Mouse (Mus musculus) liver, adult 10 weeks (tissue): ENCODE results near the gene Fam209. TPM values are rescaled to one million over a fixed set of nuclear protein-coding genes. Genes with fewer than 3 reads are reported as not detected.

Experiments used
- polyA plus RNA-seq: library from polyadenylated mRNA; stranded (reverse); fragments of 350-450 nt; fragmentation: Illumina TruSeq; extraction: RNeasy Lipid Tissue Mini Kit (QIAGEN cat#74804); gene quantifications from one replicate; pipeline ENCODE4 v1.2.3, GENCODE M21; 2014; ENCODE audit warnings: low read depth, low replicate concordance

Fam209 gene
- not detected for polyA plus RNA-seq

GRCm38 (mm10) chr2:172472318-172472717 is at the start of gene Fam209:
TSS of gene Fam209 (plus strand) at chr2:172472520.

DNA sequence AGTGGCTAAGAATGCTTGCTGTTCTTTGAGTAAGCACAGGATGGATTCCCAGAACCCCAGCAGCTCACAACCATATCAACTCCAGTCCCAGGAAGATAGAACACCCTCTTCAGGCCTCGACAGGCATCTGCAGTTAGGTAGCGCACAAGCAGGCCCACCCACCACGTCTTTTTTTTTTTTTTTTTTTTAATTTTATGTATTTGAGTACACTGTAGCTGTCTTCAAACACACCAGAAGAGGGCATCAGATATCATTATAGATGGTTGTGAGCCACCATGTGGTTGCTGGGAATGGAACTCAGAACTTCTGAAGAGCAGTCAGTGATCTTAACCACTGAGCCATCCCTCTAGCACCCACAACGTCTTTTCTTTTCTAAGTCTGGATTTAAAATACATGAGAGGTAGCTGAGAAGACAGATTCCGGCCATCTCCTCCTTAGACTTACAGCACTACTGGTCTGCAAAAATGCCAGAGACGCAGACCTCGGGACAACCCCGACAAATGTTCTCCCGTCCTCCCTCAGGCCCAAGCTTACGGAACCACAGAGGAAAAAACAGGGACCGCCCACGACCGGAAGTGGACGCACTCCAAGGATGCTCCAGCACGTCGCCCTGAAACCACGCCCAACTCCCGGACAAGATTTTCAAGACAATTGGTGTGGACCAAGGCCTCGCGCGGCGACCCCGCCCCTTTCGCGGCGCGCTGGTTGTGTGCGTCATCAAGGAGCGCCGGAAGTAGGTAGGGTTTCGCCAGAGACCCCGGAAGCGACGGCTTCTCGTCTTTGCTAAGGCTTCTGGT is 32.3 kb upstream of the Fam209 start, which contains the start of gene Rtf2:
Rtf2 (plus strand) TSS at position 714 of the 797 bp plus-strand sequence.

DNA sequence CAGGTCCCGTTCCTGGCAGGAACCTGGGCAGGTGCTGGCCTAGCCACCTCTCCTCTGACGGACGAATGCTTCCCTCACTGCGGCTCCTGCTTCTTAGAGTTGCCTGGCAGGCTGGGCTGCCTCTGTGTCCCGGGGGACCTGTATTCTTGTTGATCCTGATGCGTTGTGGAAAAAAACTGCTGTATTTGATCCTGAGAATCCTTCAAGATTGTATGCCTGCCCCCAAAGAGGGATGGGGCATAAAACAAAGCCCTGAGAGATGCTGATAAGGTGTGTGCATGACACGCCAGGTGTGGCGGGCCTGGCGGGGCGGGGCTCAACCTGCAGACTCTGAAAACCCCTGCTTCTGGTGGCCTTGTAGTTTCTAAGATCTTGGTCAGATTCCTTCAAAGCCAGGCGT is 13.8 kb upstream of the Fam209 start, which contains the start of gene Gcnt7:
Gcnt7 (minus strand) TSS at position 101 of the 400 bp plus-strand sequence.

Other genes starting within 250 kb of the Fam209 start
- gene Mc3r, start 224.0 kb upstream of the Fam209 start, polyA plus RNA-seq: not detected
- gene Fam210b, start 127.0 kb upstream of the Fam209 start, polyA plus RNA-seq: 61.6 TPM
- 0.29 TPM for gene Aurka, start 102.0 kb upstream of the Fam209 start, polyA plus RNA-seq
- 3.0 TPM for gene Cstf1, start 101.8 kb upstream of the Fam209 start, polyA plus RNA-seq
- not detected for gene Cass4, start 78.7 kb upstream of the Fam209 start, polyA plus RNA-seq
- 6.2 TPM for gene Rtf2, start 32.0 kb upstream of the Fam209 start, polyA plus RNA-seq
- gene Gcnt7, start 13.9 kb upstream of the Fam209 start, polyA plus RNA-seq: not detected
- gene Tfap2c, start 77.1 kb downstream of the Fam209 start, polyA plus RNA-seq: not detected